Mouse (Mus musculus) intestine, embryonic 14.5 days (tissue): ENCODE measurements at regions not wholly inside any gene's neighbourhood (a gene's known extent, or its start where the extent isn't known, plus 50 kb on each side); places are given as distances from the start of the nearest gene placed in this dataset.
A peak's percentile ranks its signal among the peaks of the same experiment; 100 is the strongest.

Experiments
- ATAC-seq: fragments of 200-750 bp; cut with Nextera tagmentation; replicated peaks from 2 replicates; pipeline ENCODE4 v1.8.0; 2017; ENCODE audit warnings: low read depth, moderate number of reproducible peaks, moderate TSS enrichment, moderate library complexity; ENCODE audit not compliant: low FRiP score, low TSS enrichment
- DNase-seq: peaks from one replicate; pipeline ENCODE4 v3.0.0-alpha.2; 2018; ENCODE audit warnings: low spot score
- H3K27ac ChIP-seq: fragments of 300-500 bp; sonication (generic); 2 replicates; pipeline ENCODE4 v1.5.1; 2014; ENCODE audit warnings: low read depth, mild to moderate bottlenecking, control low read depth
- H3K27me3 ChIP-seq: fragments of 300-500 bp; sonication (generic); replicated peaks from 2 replicates; pipeline ENCODE4 v1.6.1; 2014; ENCODE audit warnings: low read length, control low read depth; ENCODE audit not compliant: control insufficient read depth, insufficient read depth
- H3K36me3 ChIP-seq: fragments of 300-500 bp; sonication (generic); 2 replicates; pipeline ENCODE4 v1.6.1; 2014; ENCODE audit warnings: low read length, control low read depth; ENCODE audit not compliant: control insufficient read depth, insufficient read depth
- H3K4me1 ChIP-seq: fragments of 300-500 bp; sonication (generic); replicated peaks from 2 replicates; pipeline ENCODE4 v1.6.1; 2014; ENCODE audit warnings: low read length, control low read depth, mixed read lengths; ENCODE audit not compliant: control insufficient read depth, insufficient read depth
- H3K4me2 ChIP-seq: fragments of 300-500 bp; sonication (generic); 2 replicates; pipeline ENCODE4 v1.6.1; 2014; ENCODE audit warnings: low read length
- H3K4me3 ChIP-seq: fragments of 300-500 bp; sonication (generic); 2 replicates; pipeline ENCODE4 v1.5.1; 2014; ENCODE audit warnings: low read depth, low read length, control low read depth, mixed read lengths
- H3K9ac ChIP-seq: fragments of 300-500 bp; sonication (generic); 2 replicates; pipeline ENCODE4 v1.6.1; 2014; ENCODE audit warnings: mild to moderate bottlenecking, low read length
- H3K9me3 ChIP-seq: fragments of 300-500 bp; sonication (generic); 2 replicates; pipeline ENCODE4 v1.6.1; 2016; ENCODE audit warnings: low read length, control low read depth; ENCODE audit not compliant: control insufficient read depth
- WGBS: fragments of 180-500 bp; shearing (Covaris S2); extraction: QIAGEN DNeasy Blood & Tissue Kit; methylation state at CpG from one replicate; pipeline ENCODE4 v1.1.7; 2014; 5-methylcytosine and 5-hydroxymethylcytosine counted together

- Histone ChIP-seq H3K4me3 (no peak overlapping the region), H3K27ac (no peak overlapping the region), H3K9ac (no peak overlapping the region), H3K9me3 (no peaks in the 10 kb centered on the region), H3K4me1 (no peaks in the 10 kb centered on the region), H3K36me3 (no peaks in the 10 kb centered on the region), H3K4me2 (no peak overlapping the region), H3K27me3 (no peaks in the 10 kb centered on the region)
- DNase-seq, result no peak
- ATAC-seq, result no peak
These were observed 380.1 kb downstream of the Hace1 start for GRCm38 (mm10) chr10:45957686-45958085.

GRCm38 (mm10) chr10:45972240-45972639, 394.6 kb downstream of the Hace1 start:
- Histone ChIP-seq H3K4me3 (no peak overlapping the region), H3K4me2 (no peak overlapping the region), H3K9me3 (no peaks in the 10 kb centered on the region), H3K9ac (no peak overlapping the region), H3K36me3 (no peaks in the 10 kb centered on the region), H3K4me1 (no peaks in the 10 kb centered on the region), H3K27ac (no peak overlapping the region), H3K27me3 (no peaks in the 10 kb centered on the region)
- WGBS, result 63% methylated on average over 1 of the region's 1 CpGs
- ATAC-seq (no peak), DNase-seq (no peak)

DNA sequence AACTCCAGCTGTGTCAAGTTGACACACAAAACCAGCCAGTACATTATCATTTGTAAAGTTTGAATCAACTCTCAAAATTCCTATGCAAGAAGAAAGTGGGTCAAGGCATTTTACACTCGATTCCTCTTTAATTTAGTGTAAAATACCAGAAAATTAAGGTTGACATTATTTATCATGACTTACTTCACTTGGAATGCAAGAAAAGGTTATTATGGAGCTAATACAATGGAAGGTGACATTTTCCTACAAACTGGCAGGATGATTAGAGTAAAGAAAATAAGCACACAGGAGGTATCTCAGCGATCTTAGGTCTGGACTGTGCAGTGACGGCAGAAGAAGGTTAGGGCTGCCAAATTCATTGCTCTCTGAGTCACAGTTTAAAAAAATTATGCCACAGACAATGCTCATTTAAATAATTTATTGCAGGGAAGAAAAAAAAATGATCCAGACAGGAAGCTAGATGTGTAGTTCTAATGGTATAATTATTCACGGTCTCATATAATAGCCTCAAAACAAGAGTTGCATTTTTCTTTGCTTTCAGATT, 405.2 kb downstream of the Hace1 start:
- ATAC-seq (no peak), DNase-seq (no peak)
- 74% methylated on average over 4 of the region's 4 CpGs for WGBS
- H3K27ac ChIP-seq, result no peak overlapping the region
- H3K4me3 ChIP-seq, result no peak overlapping the region
- H3K36me3 ChIP-seq, result no peaks in the 10 kb centered on the region
- H3K9me3 ChIP-seq, result no peaks in the 10 kb centered on the region
- no peak overlapping the region for H3K9ac ChIP-seq
- H3K4me2 ChIP-seq, result no peak overlapping the region
- H3K4me1 ChIP-seq, result no peaks in the 10 kb centered on the region
- no peaks in the 10 kb centered on the region for H3K27me3 ChIP-seq

DNA sequence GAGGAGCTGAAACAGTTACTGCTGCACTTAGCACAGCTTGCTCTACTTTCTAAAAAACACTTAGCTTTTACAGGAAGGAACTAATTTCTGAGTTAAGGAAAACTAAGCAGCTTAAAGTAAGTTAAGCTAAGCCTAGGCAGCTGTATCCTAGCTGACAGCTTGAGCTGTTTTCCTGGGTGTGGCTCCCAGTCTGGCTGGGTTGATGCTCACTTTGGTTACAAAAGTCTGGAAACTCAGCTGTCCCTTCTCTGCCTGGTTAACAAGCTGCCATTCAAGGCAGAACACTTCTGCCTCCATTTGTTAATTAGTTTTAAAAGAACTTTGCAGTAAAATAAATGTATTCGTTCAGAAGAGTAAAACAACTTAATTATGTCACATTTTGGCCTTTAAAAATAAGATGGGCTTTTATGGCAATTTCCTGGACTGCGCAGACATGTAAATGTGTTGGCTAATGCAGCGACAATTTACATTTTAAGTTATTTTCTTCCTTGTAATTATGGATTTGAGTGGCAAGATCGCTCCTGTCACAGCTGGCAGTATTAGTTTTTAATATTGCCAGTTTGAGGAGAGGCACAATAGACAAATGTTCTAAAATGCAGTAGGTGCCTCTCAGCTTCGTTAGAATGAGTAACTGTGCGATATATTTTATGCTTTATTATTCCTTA, 406.2 kb downstream of the Hace1 start:
- Histone ChIP-seq H3K4me2 (no peak overlapping the region), H3K4me3 (no peak overlapping the region), H3K4me1 (no peaks in the 10 kb centered on the region), H3K9me3 (no peaks in the 10 kb centered on the region), H3K27me3 (no peaks in the 10 kb centered on the region), H3K9ac (no peak overlapping the region), H3K36me3 (no peaks in the 10 kb centered on the region), H3K27ac (no peak overlapping the region)
- DNase-seq (no peak), ATAC-seq (no peak)
- whole genome bisulfite sequencing, result 83% methylated on average over 6 of the region's 6 CpGs

DNA sequence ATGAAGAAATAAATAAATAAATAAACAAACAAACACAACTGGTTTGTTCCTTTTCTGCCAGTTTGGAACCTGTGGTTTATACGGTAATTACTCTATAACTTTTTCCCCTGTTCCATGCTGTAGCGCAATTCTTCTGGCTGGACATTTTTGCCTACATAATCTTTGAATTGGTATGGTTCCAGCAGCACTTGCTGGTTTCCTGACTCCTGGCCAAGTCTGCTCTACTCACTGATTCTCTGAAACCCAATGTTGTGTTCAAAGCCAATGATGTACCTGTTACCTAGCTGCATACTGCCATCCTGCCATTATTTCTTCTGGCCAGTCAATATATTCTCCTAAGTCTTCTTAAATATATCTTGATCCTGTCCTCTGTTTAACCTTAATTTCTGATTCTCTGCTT, 408.7 kb downstream of the Hace1 start:
- no peak overlapping the region for H3K9ac ChIP-seq
- DNase-seq, result no peak
- no peaks in the 10 kb centered on the region for H3K9me3 ChIP-seq
- H3K4me1 ChIP-seq, result no peaks in the 10 kb centered on the region
- no peak overlapping the region for H3K27ac ChIP-seq
- no peak overlapping the region for H3K4me3 ChIP-seq
- WGBS, result 90% methylated on average over 2 of the region's 2 CpGs
- no peak overlapping the region for H3K4me2 ChIP-seq
- H3K27me3 ChIP-seq, result no peaks in the 10 kb centered on the region
- ATAC-seq, result no peak
- no peaks in the 10 kb centered on the region for H3K36me3 ChIP-seq

DNA sequence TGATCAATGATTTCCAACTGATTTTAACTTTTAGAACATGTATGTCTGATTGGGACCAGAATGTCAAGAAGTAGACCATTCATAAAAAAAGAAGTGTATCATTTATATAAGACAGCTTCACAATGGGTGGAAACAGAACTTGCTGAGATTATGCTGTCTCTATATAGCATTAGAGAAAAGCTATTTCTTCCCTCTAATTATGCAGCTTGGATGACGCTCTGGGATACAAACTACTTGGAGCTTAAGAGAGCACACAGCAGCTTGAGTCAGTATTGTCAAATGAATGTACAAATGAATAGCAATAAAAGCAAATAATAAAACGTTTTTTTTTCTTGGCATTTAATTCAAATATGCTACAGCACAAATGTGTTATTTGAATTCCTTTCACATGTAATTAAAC, 428.7 kb downstream of the Hace1 start:
- H3K4me1 ChIP-seq, result no peaks in the 10 kb centered on the region

GRCm38 (mm10) chr10:46011916-46012596, 434.4 kb downstream of the Hace1 start:
- no peaks in the 10 kb centered on the region for H3K4me1 ChIP-seq
- ATAC-seq (0 out of 2 replicates have a peak, but pooled peaks have one; percentile 72), DNase-seq (peak; percentile 55)
- no peak overlapping the region for H3K9ac ChIP-seq
- no peak overlapping the region for H3K4me2 ChIP-seq
- H3K27me3 ChIP-seq, result no peaks in the 10 kb centered on the region
- no peak overlapping the region for H3K27ac ChIP-seq
- WGBS, result 25% methylated on average over 12 of the region's 12 CpGs
- no peak overlapping the region for H3K4me3 ChIP-seq
- no peaks in the 10 kb centered on the region for H3K36me3 ChIP-seq
- H3K9me3 ChIP-seq, result no peaks in the 10 kb centered on the region

More for the DNA sequence above, 428.7 kb downstream of the Hace1 start:
- 52% methylated on average over 2 of the region's 2 CpGs for WGBS
- no peak overlapping the region for H3K27ac ChIP-seq
- ATAC-seq (no peak), DNase-seq (no peak)
- no peak overlapping the region for H3K9ac ChIP-seq
- H3K36me3 ChIP-seq, result no peaks in the 10 kb centered on the region
- H3K9me3 ChIP-seq, result no peaks in the 10 kb centered on the region
- no peaks in the 10 kb centered on the region for H3K27me3 ChIP-seq
- H3K4me2 ChIP-seq, result no peak overlapping the region
- no peak overlapping the region for H3K4me3 ChIP-seq

DNA sequence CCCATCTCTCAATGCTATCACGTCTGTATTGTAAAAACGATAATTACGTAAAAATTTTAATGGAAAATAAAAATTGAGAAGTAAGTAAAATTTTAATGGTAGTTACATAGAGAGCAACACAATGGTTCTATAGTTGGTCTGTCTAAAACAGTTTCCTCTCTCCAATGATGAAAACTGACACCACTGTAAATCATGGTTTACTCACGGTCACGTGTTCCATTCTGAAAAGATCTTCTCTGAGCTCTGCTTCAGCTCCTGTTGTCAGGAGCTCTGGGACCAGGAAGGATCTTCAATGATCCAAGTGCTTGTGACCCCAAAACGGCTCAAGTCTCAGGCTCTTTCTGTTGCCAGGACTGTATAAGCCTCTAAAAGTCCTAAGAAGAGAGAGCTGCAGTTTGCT, 435.0 kb downstream of the Hace1 start:
- ATAC-seq (no peak), DNase-seq (no peak)
- WGBS, result 66% methylated on average over 6 of the region's 6 CpGs
- Histone ChIP-seq H3K27me3 (no peaks in the 10 kb centered on the region), H3K4me2 (no peak overlapping the region), H3K4me1 (no peaks in the 10 kb centered on the region), H3K9ac (no peak overlapping the region), H3K9me3 (no peaks in the 10 kb centered on the region), H3K36me3 (no peaks in the 10 kb centered on the region), H3K27ac (no peak overlapping the region), H3K4me3 (no peak overlapping the region)

DNA sequence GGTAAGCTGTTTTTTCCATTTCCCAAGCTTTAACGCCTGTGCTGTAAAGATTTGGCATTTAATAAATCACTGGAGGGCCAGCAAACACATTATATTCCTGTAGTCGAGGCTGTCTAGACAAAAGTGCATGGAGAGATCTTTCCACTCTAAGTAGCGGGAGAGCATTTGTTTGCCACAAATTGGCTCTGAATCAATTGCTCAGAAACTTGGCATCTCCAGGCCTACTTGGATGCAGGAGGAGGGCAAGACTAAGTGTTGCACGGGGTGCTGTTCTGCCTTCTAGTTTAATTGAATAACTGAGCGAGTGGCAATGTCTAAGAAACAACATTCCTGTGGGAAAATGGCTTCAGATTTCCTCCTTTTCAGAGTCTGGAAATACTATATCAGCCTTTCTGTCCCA, 438.7 kb downstream of the Hace1 start:
- H3K9ac ChIP-seq, result no peak overlapping the region
- WGBS, result 65% methylated on average over 5 of the region's 5 CpGs
- ATAC-seq (no peak), DNase-seq (no peak)
- H3K4me3 ChIP-seq, result no peak overlapping the region
- no peaks in the 10 kb centered on the region for H3K27me3 ChIP-seq
- no peak overlapping the region for H3K4me2 ChIP-seq
- no peaks in the 10 kb centered on the region for H3K4me1 ChIP-seq
- no peaks in the 10 kb centered on the region for H3K9me3 ChIP-seq
- H3K27ac ChIP-seq, result no peak overlapping the region
- no peaks in the 10 kb centered on the region for H3K36me3 ChIP-seq
